Mouse (Mus musculus): Measurements from ENCODE around the gene Kin.

The Kin gene

DNA sequence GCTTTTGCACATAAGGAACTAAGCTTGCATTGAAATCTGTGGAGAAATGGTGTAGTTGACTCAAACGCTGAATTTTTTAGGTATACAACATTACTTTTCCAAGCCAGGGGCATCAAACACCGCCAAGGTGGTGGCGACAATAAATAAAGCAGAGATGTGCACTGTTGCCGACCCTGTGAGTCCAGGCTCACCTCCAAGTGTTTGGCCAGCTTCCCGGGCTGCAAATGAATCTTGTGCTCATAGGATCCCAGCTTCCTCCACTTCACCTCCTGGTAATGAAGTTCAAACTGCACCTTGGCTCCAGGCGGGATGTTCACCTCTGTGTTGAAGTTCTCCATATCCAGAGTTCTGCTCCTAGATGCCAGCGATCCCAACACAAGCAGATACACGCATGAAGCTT lies 38.9 kb downstream of the Kin start:
- no peak for DNase-seq

GRCm38 (mm10) chr2:10121826-10122225 lies 41.4 kb downstream of the Kin start:
- DNase-seq = no peak

DNA sequence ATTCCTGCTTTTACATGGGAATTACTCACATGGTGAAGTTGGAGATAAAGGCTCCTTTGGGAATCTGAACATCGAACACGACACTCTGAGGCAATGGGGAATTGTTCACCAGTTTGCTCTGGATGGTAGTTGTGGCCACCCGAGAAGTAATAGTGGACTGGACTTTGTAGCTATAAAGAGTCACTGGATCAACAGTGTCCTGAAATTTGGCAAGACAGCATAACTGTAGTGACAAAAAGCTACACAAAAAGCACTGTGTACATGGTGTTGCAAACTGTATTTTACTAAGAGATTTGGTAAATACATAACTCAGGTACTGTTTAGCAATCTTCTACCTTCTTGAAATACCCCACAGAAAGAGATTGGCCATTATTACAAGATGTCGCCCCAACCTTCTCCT lies 45.7 kb downstream of the Kin start:
- no peak for DNase-seq

- DNase-seq = no peak
Measured at GRCm38 (mm10) chr2:10127471-10127870, 47.1 kb downstream of the Kin start.

GRCm38 (mm10) chr2:10128571-10128970 lies 48.2 kb downstream of the Kin start:
- DNase-seq = no peak

DNA sequence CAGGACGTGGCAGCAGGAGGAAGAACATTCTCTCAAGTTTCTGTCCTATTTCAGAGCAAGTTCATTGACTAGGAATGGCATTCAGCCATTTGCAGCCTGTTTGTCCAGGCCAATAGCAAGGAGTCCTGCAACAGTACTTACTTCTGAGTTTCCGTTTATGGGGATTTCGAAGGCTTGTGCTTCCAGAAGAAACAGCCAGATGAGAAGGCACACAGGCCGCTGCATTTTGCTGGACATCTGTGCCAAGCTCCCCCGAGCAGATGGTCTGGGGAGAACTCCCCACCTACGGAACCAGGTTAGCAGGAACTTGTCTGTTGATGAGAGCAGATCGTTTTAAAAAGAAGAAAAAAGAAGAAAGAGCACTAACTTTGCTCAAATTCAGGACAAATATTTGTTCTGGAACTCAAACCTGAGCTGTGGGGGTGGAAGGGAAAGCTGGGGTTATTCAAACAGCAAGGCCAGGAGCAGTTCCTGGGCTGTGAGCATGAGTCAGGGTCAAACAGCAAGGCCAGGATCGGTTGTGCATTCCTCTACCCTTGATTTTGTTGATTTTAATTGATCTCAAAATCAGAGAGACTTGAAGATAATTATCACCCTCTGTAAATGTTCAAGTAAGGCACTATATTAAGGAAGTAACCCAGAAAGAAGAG lies 50.1 kb downstream of the Kin start:
- DNase-seq = no peak

GRCm38 (mm10) chr2:10131296-10131695 lies 50.9 kb downstream of the Kin start, which contains the start of gene Itih2:
Gene Itih2 (minus strand): TSS chr2:10131396.
- no peak for DNase-seq

DNA sequence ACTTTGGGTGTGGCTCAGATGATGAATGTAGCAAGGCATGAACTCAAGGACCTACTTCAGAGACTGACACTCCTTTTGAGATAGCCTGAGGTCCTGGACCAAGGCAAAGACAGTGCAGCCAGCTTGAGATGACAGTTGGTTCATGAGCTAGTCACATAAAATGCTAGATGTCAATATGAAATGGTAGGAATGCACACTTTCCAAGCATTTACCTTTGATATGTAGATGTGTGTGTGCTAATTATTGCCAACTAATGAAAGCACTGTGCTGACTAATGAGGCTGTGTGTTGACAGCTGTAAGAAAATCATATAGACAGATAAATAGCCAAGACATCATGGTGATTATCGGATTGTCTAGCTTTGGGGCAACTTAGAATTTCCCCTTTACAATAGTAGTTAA lies 51.7 kb downstream of the Kin start:
- no peak for DNase-seq

DNA sequence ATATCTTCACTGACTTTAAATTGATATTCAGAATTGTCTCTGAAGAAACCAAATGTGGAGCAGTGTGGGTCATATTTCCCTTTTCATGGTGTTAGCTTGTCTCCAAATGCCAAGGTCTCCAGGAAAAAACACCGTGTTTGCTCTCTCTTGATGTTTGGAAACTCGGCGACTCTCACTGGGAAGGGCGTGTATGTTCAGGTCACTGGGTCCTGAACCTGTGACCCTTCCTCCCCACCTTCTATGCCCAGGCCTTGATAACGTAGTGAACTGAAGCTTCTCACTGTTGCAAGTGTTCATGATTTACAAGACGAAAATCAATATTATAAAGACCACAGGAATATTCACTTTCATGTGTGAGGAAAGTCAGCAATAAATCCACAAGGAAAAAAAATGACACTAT lies 53.5 kb downstream of the Kin start:
- DNase-seq = no peak

DNA sequence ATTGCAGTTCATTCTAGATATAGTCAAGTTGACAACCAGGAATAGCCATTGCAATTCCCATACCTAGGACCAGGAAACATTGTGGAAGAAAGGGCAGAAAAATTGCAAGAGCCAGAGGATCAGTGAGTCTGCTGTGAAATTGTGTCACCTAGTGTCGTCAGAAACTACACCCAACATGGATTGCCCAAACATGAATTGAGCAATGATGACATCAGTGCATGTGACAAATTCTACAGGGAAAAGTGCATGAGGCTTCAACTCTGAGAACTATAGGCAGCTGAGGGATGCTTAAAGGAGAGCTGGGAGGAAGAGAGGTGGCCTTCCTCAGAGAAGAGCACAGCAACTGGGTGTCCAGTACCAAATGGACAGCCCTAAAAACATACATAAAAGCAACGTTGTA lies 56.9 kb downstream of the Kin start:
- no peak for DNase-seq

DNA sequence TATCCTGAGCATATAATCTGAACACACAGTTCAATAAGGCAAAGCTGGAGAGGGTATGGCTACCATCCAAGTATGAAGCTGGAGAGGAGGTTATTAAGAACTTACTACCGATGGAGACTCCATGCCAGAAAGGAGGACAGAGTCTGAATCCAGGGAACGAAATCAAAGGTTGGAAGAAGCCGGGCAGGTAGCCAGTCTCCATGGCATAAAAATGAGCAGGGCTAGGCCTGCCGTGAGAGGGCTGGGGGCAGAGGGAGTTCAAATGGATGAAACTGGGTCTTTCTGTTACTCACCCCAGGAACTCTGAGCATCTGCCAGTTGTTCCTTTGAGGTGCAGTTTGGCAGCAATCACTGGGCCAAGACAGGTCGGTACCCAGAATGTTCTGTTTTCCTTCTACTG lies 60.1 kb downstream of the Kin start:
- no peak for DNase-seq
